Mouse (Mus musculus) cerebellum, adult 2 months (tissue): ENCODE measurements at regions not wholly inside any gene's neighbourhood (a gene's known extent, or its start where the extent isn't known, plus 50 kb on each side); places are given as distances from the start of the nearest gene placed in this dataset.

Experiments
- DNase-seq, 2 experiments: peaks; one replicate each; pipeline ENCODE4 v3.0.0; 2021
- H3K27ac ChIP-seq: fragments of 200-500 bp; 2 replicates; pipeline ENCODE4 v1.5.1; 2012; ENCODE audit warnings: low read length, control low read depth, inconsistent platforms; ENCODE audit not compliant: insufficient read depth
- H3K27me3 ChIP-seq: fragments of 200-500 bp; 2 replicates; pipeline ENCODE4 v1.6.1; 2012; ENCODE audit warnings: inconsistent platforms, mild to moderate bottlenecking, low read length, moderate library complexity; ENCODE audit not compliant: control insufficient read depth, insufficient read depth
- H3K4me1 ChIP-seq: fragments of 200-500 bp; 2 replicates; pipeline ENCODE4 v1.6.1; 2011; ENCODE audit warnings: low read length; ENCODE audit not compliant: control insufficient read depth, insufficient read depth
- H3K4me3 ChIP-seq: fragments of 200-500 bp; replicated peaks from 2 replicates; pipeline ENCODE3; 2011; ENCODE audit warnings: mild to moderate bottlenecking, low read depth, low read length, control low read depth; ENCODE audit not compliant: insufficient read depth
- CTCF ChIP-seq: fragments of 200-500 bp; IDR thresholded peaks from 2 replicates; pipeline ENCODE4 v1.5.1; 2011; ENCODE audit warnings: low read depth, mild to moderate bottlenecking, control low read depth, low read length, moderate library complexity, borderline replicate concordance; ENCODE audit not compliant: insufficient read depth
- POLR2A ChIP-seq: fragments of 200-500 bp; IDR thresholded peaks from 2 replicates; pipeline ENCODE4 v1.6.1; 2011; ENCODE audit warnings: low read length, control low read depth, borderline replicate concordance; ENCODE audit not compliant: insufficient read depth
- WGBS: fragments of 180-500 bp; shearing (Covaris S2); methylation state at CpG from one replicate; pipeline ENCODE4 v1.1.7; 2018; 5-methylcytosine and 5-hydroxymethylcytosine counted together

DNA sequence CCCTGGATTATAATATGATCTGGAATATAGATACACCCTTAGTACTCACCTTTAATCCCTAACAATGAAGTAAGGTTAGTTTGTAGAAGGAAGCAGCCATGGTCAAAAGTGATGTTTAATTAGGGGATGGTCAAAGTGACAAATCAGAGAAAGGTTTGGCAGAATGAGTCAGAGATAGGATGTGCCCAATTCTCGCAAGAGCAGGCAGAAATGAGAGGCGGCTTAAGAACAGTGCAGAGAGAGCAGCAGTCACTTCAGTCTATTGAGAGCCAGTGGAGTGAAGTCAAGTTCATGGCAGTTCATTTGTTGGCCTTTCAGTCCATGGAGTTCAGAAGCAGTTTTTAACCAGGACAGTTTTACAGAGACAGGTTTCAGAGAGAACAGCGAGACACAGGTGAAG is 175.3 kb upstream of the Cxcr4 start:
- no peak for DNase-seq
- TF ChIP-seq CTCF (no peak), POLR2A (no peak)
- Histone ChIP-seq H3K27ac (no peak overlapping the region), H3K4me3 (no peak overlapping the region), H3K27me3 (no peaks in the 10 kb centered on the region), H3K4me1 (no peaks in the 10 kb centered on the region)
- 95% methylated on average over 3 of the region's 3 CpGs for WGBS

DNA sequence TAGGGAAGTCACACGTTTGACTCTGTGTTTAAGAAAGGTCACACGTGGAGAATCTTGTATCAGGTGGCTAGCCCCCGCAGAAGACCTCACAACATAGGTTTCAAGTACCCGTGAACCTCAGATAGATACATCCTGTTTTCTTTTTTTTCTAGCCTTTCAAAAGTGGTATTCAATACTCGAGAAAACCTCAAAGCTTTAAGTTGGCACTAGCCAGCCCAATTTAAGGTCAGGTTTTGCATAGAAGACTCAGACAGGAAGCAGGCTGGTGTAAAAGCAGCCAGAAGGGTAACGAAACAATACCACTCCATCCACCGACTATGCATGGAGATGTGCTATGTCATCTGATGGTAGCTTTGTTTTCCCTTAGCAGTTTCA is 174.8 kb upstream of the Cxcr4 start:
- no peak for TF ChIP-seq CTCF
- no peak for TF ChIP-seq POLR2A
- 78% methylated on average over 7 of the region's 7 CpGs for WGBS
- Histone ChIP-seq H3K27ac (no peak overlapping the region), H3K4me3 (no peak overlapping the region), H3K4me1 (no peaks in the 10 kb centered on the region), H3K27me3 (no peaks in the 10 kb centered on the region)
- DNase-seq: no peak

DNA sequence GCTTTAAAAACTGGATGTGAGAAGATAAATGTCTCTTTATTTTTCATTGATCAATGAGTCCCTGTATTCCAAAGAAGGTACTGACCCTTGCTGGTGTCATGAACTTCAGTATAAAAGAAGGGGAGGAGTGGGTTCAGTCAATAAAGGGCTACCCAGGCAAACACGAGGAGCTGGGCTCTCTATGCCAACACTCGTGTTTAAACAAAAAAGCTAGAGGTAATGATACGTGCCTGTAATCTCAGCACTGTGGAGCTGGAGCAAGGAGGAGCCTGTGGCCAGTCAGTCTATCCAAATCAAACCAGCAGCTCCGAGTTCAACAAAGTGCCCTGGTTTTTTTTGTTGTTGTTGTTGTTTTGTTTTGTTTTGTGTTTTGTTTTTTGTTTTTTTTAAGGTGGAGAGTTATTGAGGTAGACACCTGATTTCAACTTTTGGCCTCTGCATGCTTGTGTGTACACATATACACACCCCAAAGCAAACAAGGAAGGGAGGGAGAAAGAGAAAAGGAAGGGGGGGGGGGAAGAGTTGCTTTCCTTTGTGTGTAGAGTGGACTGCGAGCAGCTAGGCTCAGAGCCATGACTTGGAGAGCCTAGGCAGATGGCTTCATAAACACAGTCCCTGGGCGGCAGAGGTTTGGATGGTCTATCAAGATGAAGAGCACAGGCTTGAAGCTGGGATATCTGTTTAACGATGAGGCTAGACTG is 174.2 kb upstream of the Cxcr4 start:
- 36% methylated on average over 7 of the region's 7 CpGs for WGBS

DNA sequence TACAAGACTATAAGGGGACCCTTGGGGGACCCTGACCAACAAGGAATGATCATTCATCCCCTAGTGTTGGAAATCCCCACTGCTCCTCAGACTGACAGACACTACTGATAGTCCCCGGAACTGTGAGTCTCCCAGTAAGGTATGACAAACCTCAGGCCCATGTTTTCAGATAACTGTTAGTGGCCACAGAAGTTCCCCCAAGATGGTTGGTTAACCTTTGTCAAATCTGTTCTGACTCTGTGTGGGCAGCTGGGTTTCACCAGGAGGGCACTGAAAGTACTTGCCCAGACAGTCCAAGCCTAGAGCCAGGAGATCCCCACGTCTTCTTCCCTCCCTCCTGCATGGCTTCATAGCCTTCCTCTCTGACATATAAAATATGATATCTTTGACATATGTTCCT is 173.5 kb upstream of the Cxcr4 start:
- TF ChIP-seq CTCF: no peak
- TF ChIP-seq POLR2A: no peak
- Histone ChIP-seq H3K27ac (no peak overlapping the region), H3K27me3 (no peaks in the 10 kb centered on the region), H3K4me1 (no peaks in the 10 kb centered on the region), H3K4me3 (no peak overlapping the region)
- WGBS: 73% methylated on average over 2 of the region's 2 CpGs
- DNase-seq: no peak

More for the DNA sequence above, 174.2 kb upstream of the Cxcr4 start:
- no peak overlapping the region for H3K27ac ChIP-seq
- H3K4me1 ChIP-seq: no peaks in the 10 kb centered on the region
- no peak for TF ChIP-seq POLR2A
- TF ChIP-seq CTCF: no peak
- no peaks in the 10 kb centered on the region for H3K27me3 ChIP-seq
- H3K4me3 ChIP-seq: no peak overlapping the region
- DNase-seq: no peak

DNA sequence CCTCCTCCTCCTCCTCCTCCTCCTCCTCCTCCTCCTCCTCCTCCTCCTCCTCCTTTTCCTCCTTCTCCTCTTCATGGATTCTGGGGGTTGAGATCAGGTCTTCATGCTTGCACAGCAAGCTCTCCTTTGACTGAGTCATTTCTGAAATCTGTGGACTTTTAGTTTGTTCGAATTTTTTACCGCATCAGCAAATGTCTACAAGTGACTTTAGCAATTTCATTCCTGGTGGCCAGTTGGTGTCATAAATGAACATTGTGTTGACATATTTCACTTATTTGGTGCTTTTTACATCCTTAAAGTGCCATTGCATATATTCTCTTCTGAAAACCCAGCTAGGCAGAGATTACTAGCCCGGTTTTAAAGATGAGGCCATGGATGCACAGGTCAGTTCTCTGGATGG is 173.0 kb upstream of the Cxcr4 start:
- WGBS: 90% methylated on average over 3 of the region's 3 CpGs

DNA sequence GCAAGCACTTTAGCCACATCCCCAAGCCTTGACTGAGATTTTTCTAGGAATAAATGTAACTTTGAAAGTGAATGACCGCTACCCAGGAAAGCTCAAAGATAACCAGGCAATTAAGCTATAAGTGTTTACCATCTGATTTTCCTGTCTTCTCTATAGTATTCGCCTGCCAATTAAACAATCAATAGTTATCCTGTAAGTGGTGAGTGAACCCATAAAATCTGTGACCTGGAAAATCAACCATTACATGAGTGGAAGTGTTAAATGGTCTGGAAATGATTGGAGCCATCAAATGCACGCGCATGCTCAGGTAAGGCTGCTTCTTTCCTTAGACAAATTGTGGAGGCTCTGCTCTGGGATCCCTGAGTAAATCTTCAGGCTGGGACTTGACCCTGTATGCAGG is 170.8 kb upstream of the Cxcr4 start:
- TF ChIP-seq CTCF: no peak
- 92% methylated on average over 4 of the region's 4 CpGs for WGBS

More for the DNA sequence above, 173.0 kb upstream of the Cxcr4 start:
- no peak for DNase-seq
- no peak overlapping the region for H3K4me3 ChIP-seq
- no peaks in the 10 kb centered on the region for H3K4me1 ChIP-seq
- H3K27me3 ChIP-seq: no peaks in the 10 kb centered on the region
- TF ChIP-seq POLR2A (no peak), CTCF (no peak)
- H3K27ac ChIP-seq: no peak overlapping the region

DNA sequence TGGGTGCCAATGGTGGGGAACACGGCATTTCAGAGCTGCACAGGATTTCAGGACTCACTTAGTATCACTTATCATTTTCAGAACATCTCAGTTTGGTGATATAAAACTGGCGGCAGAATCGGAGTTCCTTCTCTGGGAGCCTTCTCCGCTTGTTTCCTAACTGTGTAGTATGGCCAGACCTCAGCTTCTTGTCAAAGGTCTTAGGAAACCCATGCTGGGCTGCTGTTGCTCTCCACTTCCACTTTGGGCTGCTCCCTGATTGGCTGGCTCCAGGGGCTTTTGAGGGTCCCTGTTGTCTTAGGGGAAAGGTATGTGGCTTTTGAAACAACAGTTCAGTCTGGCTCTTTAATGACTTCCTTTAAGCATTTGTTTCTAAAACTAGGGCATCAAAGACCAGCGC is 170.0 kb upstream of the Cxcr4 start:
- Histone ChIP-seq H3K27me3 (no peaks in the 10 kb centered on the region), H3K4me3 (no peak overlapping the region), H3K4me1 (no peaks in the 10 kb centered on the region), H3K27ac (no peak overlapping the region)
- 88% methylated on average over 5 of the region's 5 CpGs for WGBS
- DNase-seq: no peak
- TF ChIP-seq POLR2A (no peak), CTCF (no peak)

More for the DNA sequence above, 170.8 kb upstream of the Cxcr4 start:
- no peak overlapping the region for H3K27ac ChIP-seq
- H3K27me3 ChIP-seq: no peaks in the 10 kb centered on the region
- no peak overlapping the region for H3K4me3 ChIP-seq
- DNase-seq: no peak
- no peaks in the 10 kb centered on the region for H3K4me1 ChIP-seq

DNA sequence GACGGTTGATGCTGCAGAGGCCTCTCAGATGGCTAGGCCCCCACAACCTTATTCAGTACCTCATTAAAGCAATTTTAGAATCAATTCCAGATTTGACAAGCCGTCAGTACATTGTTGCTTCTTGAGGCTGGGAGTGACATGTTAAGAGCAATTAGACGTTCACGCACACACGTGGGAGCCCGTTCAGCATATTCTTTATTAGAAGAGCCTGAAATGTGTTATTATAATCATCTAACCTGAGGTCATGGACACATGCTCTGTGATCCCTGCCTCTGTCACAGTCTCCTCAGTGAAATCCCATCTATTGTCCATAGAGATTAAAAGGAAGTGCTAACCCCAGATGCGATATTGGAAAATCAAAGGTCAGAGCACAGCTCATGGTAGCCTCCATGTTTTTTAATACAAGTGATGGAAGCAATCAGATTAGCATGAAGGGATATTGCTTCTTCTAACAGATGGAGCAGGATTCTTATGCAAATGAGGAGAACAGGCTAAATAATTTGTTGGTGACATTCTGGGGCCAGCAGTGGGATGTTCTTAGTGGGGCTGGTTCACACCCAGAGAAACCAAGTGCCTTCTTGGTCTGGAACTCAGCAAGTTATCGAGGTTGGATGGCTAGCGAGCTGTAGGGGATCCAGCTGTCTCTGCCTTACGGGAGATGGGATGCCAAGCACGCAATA is 166.8 kb upstream of the Cxcr4 start:
- no peaks in the 10 kb centered on the region for H3K27me3 ChIP-seq
- H3K4me1 ChIP-seq: no peaks in the 10 kb centered on the region
- no peak for DNase-seq
- H3K27ac ChIP-seq: no peak overlapping the region
- no peak overlapping the region for H3K4me3 ChIP-seq
- WGBS: 79% methylated on average over 11 of the region's 11 CpGs
- TF ChIP-seq CTCF (no peak), POLR2A (no peak)
